Mouse (Mus musculus) midbrain, embryonic 11.5 days (tissue): Measurements from ENCODE around the gene Tpsab1. TPM values are rescaled to one million over a fixed set of nuclear protein-coding genes. Genes with fewer than 3 reads are reported as not detected.

Experiments
- ATAC-seq: fragments of 200-750 bp; cut with Nextera tagmentation; 2 replicates; pipeline ENCODE4 v1.8.0; 2017; ENCODE audit warnings: moderate TSS enrichment, moderate library complexity; ENCODE audit not compliant: low FRiP score
- DNase-seq: peaks from one replicate; pipeline ENCODE4 v3.0.0; 2015; ENCODE audit warnings: low spot score; ENCODE audit errors: missing footprints
- H3K27ac ChIP-seq: fragments of 300-500 bp; sonication (generic); 2 replicates; pipeline ENCODE4 v1.5.1; 2014; ENCODE audit warnings: low read depth, low read length
- H3K27me3 ChIP-seq: fragments of 300-500 bp; sonication (generic); 2 replicates; pipeline ENCODE4 v1.6.1; 2014; ENCODE audit warnings: mild to moderate bottlenecking, low read length, moderate library complexity, mixed read lengths; ENCODE audit not compliant: control insufficient read depth, insufficient read depth
- H3K36me3 ChIP-seq: fragments of 300-500 bp; sonication (generic); 2 replicates; pipeline ENCODE4 v1.6.1; 2014; ENCODE audit warnings: mild to moderate bottlenecking, low read length, moderate library complexity, mixed read lengths; ENCODE audit not compliant: control insufficient read depth, insufficient read depth
- H3K4me1 ChIP-seq: fragments of 300-500 bp; sonication (generic); 2 replicates; pipeline ENCODE4 v1.6.1; 2014; ENCODE audit warnings: low read length; ENCODE audit not compliant: control insufficient read depth, insufficient read depth
- H3K4me2 ChIP-seq: fragments of 300-500 bp; sonication (generic); 2 replicates; pipeline ENCODE4 v1.6.1; 2014; ENCODE audit warnings: mild to moderate bottlenecking, moderate library complexity
- H3K4me3 ChIP-seq: fragments of 300-500 bp; sonication (generic); 2 replicates; pipeline ENCODE4 v1.5.1; 2014; ENCODE audit warnings: low read depth, low read length
- H3K9ac ChIP-seq: fragments of 300-500 bp; sonication (generic); 2 replicates; pipeline ENCODE4 v1.6.1; 2014; ENCODE audit warnings: low read length
- H3K9me3 ChIP-seq: fragments of 300-500 bp; sonication (generic); 2 replicates; pipeline ENCODE4 v1.6.1; 2016; ENCODE audit warnings: low read length; ENCODE audit not compliant: control insufficient read depth
- WGBS: fragments of 180-500 bp; shearing (Covaris S2); extraction: QIAGEN DNeasy Blood & Tissue Kit; methylation state at CpG from one replicate; pipeline ENCODE4 v1.1.7; 2014; 5-methylcytosine and 5-hydroxymethylcytosine counted together
- polyA plus RNA-seq: library from polyadenylated mRNA; unstranded; fragments of >200 nt; fragmentation: Nextera tagmentation; extraction: Ambion mirVana; gene quantifications from 2 replicates; pipeline ENCODE4 v1.2.1, GENCODE M21; 2014

The Tpsab1 gene
- polyA plus RNA-seq, 1 experiment from 2014 or later: not detected

DNA sequence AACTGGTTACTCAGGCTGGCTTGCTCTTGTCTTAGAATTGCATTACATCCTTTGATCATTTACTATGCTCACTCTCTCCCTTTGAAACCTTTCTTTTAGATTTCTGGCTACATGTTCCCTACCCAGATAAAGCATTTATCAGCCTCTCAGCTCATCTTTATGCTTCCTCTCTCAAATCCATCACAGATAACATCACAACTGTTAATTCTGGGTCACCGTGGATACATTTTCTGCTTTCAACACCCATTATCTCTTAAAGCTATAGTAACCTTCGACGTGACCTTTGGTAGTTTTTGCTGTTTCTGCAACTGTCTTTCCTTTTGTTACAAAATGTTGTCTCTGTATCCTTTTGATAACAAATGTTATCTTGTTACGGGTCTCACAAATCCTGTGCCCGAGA is 51.9 kb downstream of the Tpsab1 start:
- Histone ChIP-seq H3K4me1 (no peaks in the 10 kb centered on the region), H3K27ac (no peak overlapping the region), H3K9me3 (no peaks in the 10 kb centered on the region), H3K27me3 (no peaks in the 10 kb centered on the region), H3K4me2 (no peak overlapping the region), H3K9ac (no peak overlapping the region), H3K36me3 (no peaks in the 10 kb centered on the region), H3K4me3 (no peak overlapping the region)
- ATAC-seq: no peak
- 82% methylated on average over 5 of the region's 5 CpGs for WGBS
- no peak for DNase-seq

Other genes with a start within 250 kb of the Tpsab1 start
- 22.5 and 23.2 TPM in 2 replicates for gene Telo2, start 229.6 kb downstream of the Tpsab1 start, polyA plus RNA-seq
- gene Ptx4, start 224.8 kb downstream of the Tpsab1 start, polyA plus RNA-seq: not detected in 2 replicates
- gene Clcn7, start 212.2 kb downstream of the Tpsab1 start, polyA plus RNA-seq: 16.7 and 20.4 TPM in 2 replicates
- not detected in 2 replicates for gene Ccdc154, start 183.1 kb downstream of the Tpsab1 start, polyA plus RNA-seq
- gene Gm38655, start 170.1 kb downstream of the Tpsab1 start, polyA plus RNA-seq: not detected in 2 replicates
- 34.4 TPM in 2 replicates for gene BC003965, start 161.0 kb downstream of the Tpsab1 start, polyA plus RNA-seq
- gene Unkl, start 157.2 kb downstream of the Tpsab1 start, polyA plus RNA-seq: 4.2 and 6.4 TPM in 2 replicates
- 59.5 and 63.2 TPM in 2 replicates for gene Gnptg, start 105.4 kb downstream of the Tpsab1 start, polyA plus RNA-seq
- gene Tsr3, start 105.4 kb downstream of the Tpsab1 start, polyA plus RNA-seq: 62.5 and 64.3 TPM in 2 replicates
- 1.3 and 1.4 TPM in 2 replicates for gene Baiap3, start 89.2 kb downstream of the Tpsab1 start, polyA plus RNA-seq
- gene Ube2i, start 70.9 kb downstream of the Tpsab1 start, polyA plus RNA-seq: 863 and 877 TPM in 2 replicates
- gene Prss34, start 47.2 kb downstream of the Tpsab1 start, polyA plus RNA-seq: not detected in 2 replicates
- not detected in 2 replicates for gene Prss28, start 36.9 kb downstream of the Tpsab1 start, polyA plus RNA-seq
- gene Prss29, start 26.9 kb downstream of the Tpsab1 start, polyA plus RNA-seq: not detected in 2 replicates
- gene Tpsb2, start 20.7 kb upstream of the Tpsab1 start, polyA plus RNA-seq: not detected in 2 replicates
- not detected in 2 replicates for gene Tpsg1, start 23.7 kb upstream of the Tpsab1 start, polyA plus RNA-seq
- gene Cacna1h, start 88.2 kb upstream of the Tpsab1 start, polyA plus RNA-seq: 3.5 and 4.3 TPM in 2 replicates
- gene Tekt4, start 109.1 kb upstream of the Tpsab1 start, polyA plus RNA-seq: 0.12 TPM in 1 of 2 replicates, not detected in the other
- gene Sstr5, start 151.7 kb upstream of the Tpsab1 start, polyA plus RNA-seq: not detected in 2 replicates
- gene Sox8, start 225.1 kb upstream of the Tpsab1 start, polyA plus RNA-seq: 2.0 and 2.1 TPM in 2 replicates
- gene Lmf1, start 233.5 kb upstream of the Tpsab1 start, polyA plus RNA-seq: 19.2 and 20.6 TPM in 2 replicates